Mouse (Mus musculus): ENCODE data around the gene Dand5. TPM values are rescaled to one million over a fixed set of nuclear protein-coding genes. Genes with fewer than 3 reads are reported as not detected.

Gene Dand5
- polyA plus RNA-seq, 1 experiment from 2014 or later: 7.3 TPM

- peak overlapping the region; percentile 64 for H3K4me2 ChIP-seq
- no peak for ATAC-seq
- H3K4me1 ChIP-seq: peaks cover 83% of the 10 kb centered on the region
- H3K9ac ChIP-seq: peak overlapping the region; percentile 79
- 66% methylated on average over 8 of the region's 8 CpGs for WGBS
- peak overlapping the region; percentile 97; the same call in 1 of the 2 replicates for H3K27ac ChIP-seq
- H3K27me3 ChIP-seq: peaks cover 64% of the 10 kb centered on the region
- peaks cover 43% of the 10 kb centered on the region for H3K36me3 ChIP-seq (ENCODE audit: poor library complexity, severe bottlenecking)
- no peaks in the 10 kb centered on the region for H3K9me3 ChIP-seq (replicated peaks)
- peak overlapping the region; percentile 45 for H3K4me3 ChIP-seq
Measured at GRCm38 (mm10) chr8:84769324-84769723, 53.3 kb downstream of the Dand5 start.

DNA sequence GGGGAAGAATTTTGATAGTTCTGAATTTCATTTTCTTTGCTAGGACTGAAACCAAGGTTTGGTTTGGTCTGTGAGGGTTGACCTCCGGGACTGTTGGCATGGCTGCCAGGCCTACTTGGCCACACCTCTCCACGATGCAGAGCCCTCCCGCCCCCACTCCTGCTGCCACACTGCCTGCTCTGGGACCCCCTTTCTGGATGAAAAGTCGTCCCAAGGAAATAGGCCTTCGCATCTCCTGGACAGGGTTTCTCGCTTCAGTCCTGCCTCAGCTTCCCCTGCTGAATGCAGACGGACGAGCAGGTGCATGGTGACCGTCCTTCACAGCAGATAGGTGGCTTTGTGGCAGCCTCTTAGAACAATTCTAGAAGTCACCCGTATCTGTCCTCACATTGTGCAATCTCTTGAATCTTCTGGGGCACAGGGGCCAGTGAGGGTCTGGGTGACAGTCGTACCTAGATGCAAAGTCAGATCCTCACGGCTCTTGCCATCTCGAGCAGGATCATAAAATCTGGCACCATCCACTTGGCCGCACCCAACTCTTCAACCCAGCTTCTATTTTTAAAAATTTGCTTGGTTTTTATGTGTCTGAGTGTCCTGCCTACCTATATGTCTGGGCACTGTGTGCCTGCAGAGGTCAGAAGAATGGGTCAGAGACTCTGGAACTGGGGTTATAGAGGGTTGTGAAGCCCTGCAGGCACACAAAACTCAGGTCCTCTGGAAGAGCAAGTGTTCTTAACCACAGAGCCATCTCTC lies 54.1 kb downstream of the Dand5 start:
- Histone ChIP-seq H3K27me3 (peaks cover 70% of the 10 kb centered on the region), H3K4me3 (peak overlapping the region; percentile 45), H3K36me3 (ENCODE audit: poor library complexity, severe bottlenecking) (peaks cover 43% of the 10 kb centered on the region), H3K27ac (0 out of 2 replicates have a peak overlapping the region, but pooled peaks have one; percentile 97), H3K9me3 (replicated peaks) (no peaks in the 10 kb centered on the region), H3K4me1 (peaks cover 88% of the 10 kb centered on the region), H3K4me2 (peak overlapping the region; percentile 64), H3K9ac (peak overlapping the region; percentile 79)
- 87% methylated on average over 14 of the region's 14 CpGs for WGBS
- ATAC-seq: no peak

DNA sequence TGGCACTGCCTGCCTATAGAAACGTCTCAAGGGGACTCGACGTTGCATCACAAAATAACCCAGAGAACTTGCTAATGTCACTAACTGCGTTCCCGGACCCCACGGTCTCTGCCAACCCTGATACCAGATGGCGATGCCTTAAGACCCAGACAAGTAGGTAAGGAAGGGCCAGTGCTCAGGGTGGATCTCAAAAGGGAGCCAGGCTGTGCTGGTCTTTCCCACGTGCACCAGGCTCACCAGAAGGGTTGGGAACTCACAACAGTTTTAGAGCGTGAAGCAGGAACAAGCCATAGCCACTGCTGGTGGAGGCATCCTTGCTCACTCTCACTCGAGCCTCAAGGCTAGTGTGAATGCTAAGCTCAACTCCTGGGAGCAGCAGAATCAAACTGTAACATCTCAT lies 55.4 kb downstream of the Dand5 start:
- Histone ChIP-seq H3K27me3 (peaks cover 64% of the 10 kb centered on the region), H3K36me3 (ENCODE audit: poor library complexity, severe bottlenecking) (peaks cover 52% of the 10 kb centered on the region), H3K9me3 (replicated peaks) (no peaks in the 10 kb centered on the region), H3K9ac (peak overlapping the region; percentile 68), H3K4me2 (peak overlapping the region; percentile 64), H3K4me1 (peaks cover 79% of the 10 kb centered on the region), H3K4me3 (peak overlapping the region; percentile 27; the same call in 1 of the 2 replicates), H3K27ac (peak overlapping the region; percentile 61; the same call in 1 of the 2 replicates)
- ATAC-seq: no peak
- 75% methylated on average over 10 of the region's 10 CpGs for WGBS

- WGBS: 47% methylated on average over 9 of the region's 9 CpGs
- peak overlapping the region; percentile 64 for H3K4me2 ChIP-seq
- H3K27ac ChIP-seq: peak overlapping the region; percentile 61
- peak overlapping the region; percentile 27 for H3K4me3 ChIP-seq
- no peaks in the 10 kb centered on the region for H3K9me3 ChIP-seq (replicated peaks)
- H3K27me3 ChIP-seq: peaks cover 56% of the 10 kb centered on the region
- peaks cover 73% of the 10 kb centered on the region for H3K4me1 ChIP-seq
- H3K9ac ChIP-seq: peak overlapping the region; percentile 68
- ATAC-seq: no peak
- peaks cover 54% of the 10 kb centered on the region for H3K36me3 ChIP-seq (ENCODE audit: poor library complexity, severe bottlenecking)
Measured at GRCm38 (mm10) chr8:84766422-84766821, 56.2 kb downstream of the Dand5 start.

GRCm38 (mm10) chr8:84765629-84766028 lies 57.0 kb downstream of the Dand5 start:
- Histone ChIP-seq H3K4me3 (peak overlapping the region; percentile 27), H3K9ac (peak overlapping the region; percentile 68)
- ATAC-seq: no peak

More at GRCm38 (mm10) chr8:84765629-84766028, 57.0 kb downstream of the Dand5 start:
- H3K27me3 ChIP-seq: peaks cover 49% of the 10 kb centered on the region
- WGBS: 6% methylated on average over 10 of the region's 10 CpGs
- H3K4me2 ChIP-seq: peak overlapping the region; percentile 64
- peaks cover 54% of the 10 kb centered on the region for H3K36me3 ChIP-seq (ENCODE audit: poor library complexity, severe bottlenecking)
- H3K9me3 ChIP-seq (replicated peaks): no peaks in the 10 kb centered on the region
- H3K27ac ChIP-seq: peak overlapping the region; percentile 61
- H3K4me1 ChIP-seq: peaks cover 73% of the 10 kb centered on the region

Small RNAs within 50 kb of the gene (microRNA-seq; reads per million reads assigned to microRNA genes)
- gene Mir7069: 3.5 reads per million, percentile 7 among the genes with 10 or more reads in this experiment

Other genes starting within 250 kb of the Dand5 start
- gene Ier2, start 160.0 kb downstream of the Dand5 start, polyA plus RNA-seq (2015; fragmentation: Nextera tagmentation; extraction: Ambion mirVana): 35.2 and 35.4 TPM in 2 replicates
- 53.5 and 59.1 TPM in 2 replicates for gene Trmt1, start 136.5 kb downstream of the Dand5 start, polyA plus RNA-seq (2015; fragmentation: Nextera tagmentation; extraction: Ambion mirVana)
- gene Nacc1, start 135.0 kb downstream of the Dand5 start, polyA plus RNA-seq (2015; fragmentation: Nextera tagmentation; extraction: Ambion mirVana): 16.1 and 18.6 TPM in 2 replicates
- gene Lyl1, start 121.4 kb downstream of the Dand5 start, polyA plus RNA-seq (2015; fragmentation: Nextera tagmentation; extraction: Ambion mirVana): 1.9 and 2.1 TPM in 2 replicates
- gene G430095P16Rik, start 99.8 kb downstream of the Dand5 start, polyA plus RNA-seq (2015; fragmentation: Nextera tagmentation; extraction: Ambion mirVana): 3.7 and 3.8 TPM in 2 replicates
- 127 and 145 TPM in 2 replicates for gene Nfix, start 22.5 kb downstream of the Dand5 start, polyA plus RNA-seq (2015; fragmentation: Nextera tagmentation; extraction: Ambion mirVana)
- gene Gadd45gip1, start 8.7 kb upstream of the Dand5 start, polyA plus RNA-seq (2015; fragmentation: Nextera tagmentation; extraction: Ambion mirVana): 42.6 and 47.0 TPM in 2 replicates
- gene Rad23a, start 17.8 kb upstream of the Dand5 start, polyA plus RNA-seq (2015; fragmentation: Nextera tagmentation; extraction: Ambion mirVana): 93.9 and 114 TPM in 2 replicates
- 549 and 569 TPM in 2 replicates for gene Calr, start 24.1 kb upstream of the Dand5 start, polyA plus RNA-seq (2015; fragmentation: Nextera tagmentation; extraction: Ambion mirVana)
- gene Farsa, start 34.2 kb upstream of the Dand5 start, polyA plus RNA-seq (2015; fragmentation: Nextera tagmentation; extraction: Ambion mirVana): 123 and 127 TPM in 2 replicates
- gene Syce2, start 49.3 kb upstream of the Dand5 start, polyA plus RNA-seq (2015; fragmentation: Nextera tagmentation; extraction: Ambion mirVana): 80.3 and 85.1 TPM in 2 replicates
- gene Gcdh, start 71.1 kb upstream of the Dand5 start, polyA plus RNA-seq (2015; fragmentation: Nextera tagmentation; extraction: Ambion mirVana): 33.2 and 34.2 TPM in 2 replicates
- 0.74 and 1.2 TPM in 2 replicates for gene Klf1, start 79.1 kb upstream of the Dand5 start, polyA plus RNA-seq (2015; fragmentation: Nextera tagmentation; extraction: Ambion mirVana)
- gene Dnase2a, start 85.7 kb upstream of the Dand5 start, polyA plus RNA-seq (2015; fragmentation: Nextera tagmentation; extraction: Ambion mirVana): 6.9 and 9.4 TPM in 2 replicates
- gene Mast1, start 114.5 kb upstream of the Dand5 start, polyA plus RNA-seq (2015; fragmentation: Nextera tagmentation; extraction: Ambion mirVana): 31.6 and 37.3 TPM in 2 replicates
- 1.2 and 1.8 TPM in 2 replicates for gene Rtbdn, start 124.2 kb upstream of the Dand5 start, polyA plus RNA-seq (2015; fragmentation: Nextera tagmentation; extraction: Ambion mirVana)
- not detected in 2 replicates for gene Gm49661, start 146.6 kb upstream of the Dand5 start, polyA plus RNA-seq (2015; fragmentation: Nextera tagmentation; extraction: Ambion mirVana)
- 1,640 and 1,662 TPM in 2 replicates for gene Prdx2, start 146.8 kb upstream of the Dand5 start, polyA plus RNA-seq (2015; fragmentation: Nextera tagmentation; extraction: Ambion mirVana)
- 119 and 124 TPM in 2 replicates for gene Rnaseh2a, start 146.9 kb upstream of the Dand5 start, polyA plus RNA-seq (2015; fragmentation: Nextera tagmentation; extraction: Ambion mirVana)
- gene Junb, start 155.9 kb upstream of the Dand5 start, polyA plus RNA-seq (2015; fragmentation: Nextera tagmentation; extraction: Ambion mirVana): 3.4 and 4.2 TPM in 2 replicates
- gene Hook2, start 167.8 kb upstream of the Dand5 start, polyA plus RNA-seq (2015; fragmentation: Nextera tagmentation; extraction: Ambion mirVana): 16.8 and 21.5 TPM in 2 replicates
- not detected in 2 replicates for gene Best2, start 191.7 kb upstream of the Dand5 start, polyA plus RNA-seq (2015; fragmentation: Nextera tagmentation; extraction: Ambion mirVana)
- 166 and 168 TPM in 2 replicates for gene Asna1, start 202.5 kb upstream of the Dand5 start, polyA plus RNA-seq (2015; fragmentation: Nextera tagmentation; extraction: Ambion mirVana)
- gene Trir, start 204.0 kb upstream of the Dand5 start, polyA plus RNA-seq (2015; fragmentation: Nextera tagmentation; extraction: Ambion mirVana): 125 and 154 TPM in 2 replicates
- gene Tnpo2, start 214.1 kb upstream of the Dand5 start, polyA plus RNA-seq (2015; fragmentation: Nextera tagmentation; extraction: Ambion mirVana): 46.4 and 49.4 TPM in 2 replicates
- gene Fbxw9, start 237.2 kb upstream of the Dand5 start, polyA plus RNA-seq (2015; fragmentation: Nextera tagmentation; extraction: Ambion mirVana): 39.4 and 49.1 TPM in 2 replicates
- gene Gm5741, start 245.2 kb upstream of the Dand5 start, polyA plus RNA-seq (2015; fragmentation: Nextera tagmentation; extraction: Ambion mirVana): 0.88 and 0.93 TPM in 2 replicates
- gene Dhps, start 248.9 kb upstream of the Dand5 start, polyA plus RNA-seq (2015; fragmentation: Nextera tagmentation; extraction: Ambion mirVana): 79.5 TPM in 2 replicates

All from forebrain, embryonic 13.5 days (tissue).